Mouse (Mus musculus) mature B cell (primary cell): ENCODE measurements around the gene Ddah1.

Experiments used
- in situ Hi-C: fragments of 300-500 bp; cut with MboI; formaldehyde crosslinking; loops from 2 replicates; pipeline ENCODE4 v1.14.3; 2019

Gene Ddah1

GRCm38 (mm10) chr3:145764416-145764815 is 5.9 kb downstream of the Ddah1 start:
- in situ Hi-C loops, result no loop called here

- in situ Hi-C loops, result no loop called here
Measured at GRCm38 (mm10) chr3:145768439-145768838, 10.0 kb downstream of the Ddah1 start.

GRCm38 (mm10) chr3:145773384-145773783 is 14.9 kb downstream of the Ddah1 start:
- in situ Hi-C loops, result no loop called here

- in situ Hi-C loops, result no loop called here
Measured at GRCm38 (mm10) chr3:145774336-145774735, 15.9 kb downstream of the Ddah1 start.

- in situ Hi-C loops, result no loop called here
Measured at GRCm38 (mm10) chr3:145775236-145775635, 16.8 kb downstream of the Ddah1 start.

GRCm38 (mm10) chr3:145775862-145776261 is 17.4 kb downstream of the Ddah1 start:
- in situ Hi-C loops, result no loop called here

GRCm38 (mm10) chr3:145777006-145777405 is 18.5 kb downstream of the Ddah1 start:
- in situ Hi-C loops, result no loop called here

- in situ Hi-C loops, result no loop called here
Measured at GRCm38 (mm10) chr3:145778406-145778922, 20.0 kb downstream of the Ddah1 start.

- in situ Hi-C loops, result no loop called here
Measured at GRCm38 (mm10) chr3:145779279-145779973, 21.0 kb downstream of the Ddah1 start.

- in situ Hi-C loops, result no loop called here
Measured at GRCm38 (mm10) chr3:145780784-145781442, 22.4 kb downstream of the Ddah1 start.

- in situ Hi-C loops, result no loop called here
Measured at GRCm38 (mm10) chr3:145785244-145785643, 26.8 kb downstream of the Ddah1 start.

- in situ Hi-C loops, result no loop called here
Measured at GRCm38 (mm10) chr3:145787303-145787702, 28.8 kb downstream of the Ddah1 start.

GRCm38 (mm10) chr3:145789114-145789513 is 30.6 kb downstream of the Ddah1 start:
- in situ Hi-C loops, result no loop called here

GRCm38 (mm10) chr3:145790233-145790632 is 31.8 kb downstream of the Ddah1 start:
- in situ Hi-C loops, result no loop called here

GRCm38 (mm10) chr3:145790709-145791108 is 32.2 kb downstream of the Ddah1 start:
- in situ Hi-C loops, result no loop called here

- in situ Hi-C loops, result no loop called here
Measured at GRCm38 (mm10) chr3:145794355-145794754, 35.9 kb downstream of the Ddah1 start.

- in situ Hi-C loops, result no loop called here
Measured at GRCm38 (mm10) chr3:145795896-145796295, 37.4 kb downstream of the Ddah1 start.

- in situ Hi-C loops, result no loop called here
Measured at GRCm38 (mm10) chr3:145798042-145798441, 39.6 kb downstream of the Ddah1 start.

GRCm38 (mm10) chr3:145798751-145799188 is 40.3 kb downstream of the Ddah1 start:
- in situ Hi-C loops, result no loop called here

GRCm38 (mm10) chr3:145799365-145799764 is 40.9 kb downstream of the Ddah1 start:
- in situ Hi-C loops, result no loop called here

- in situ Hi-C loops, result no loop called here
Measured at GRCm38 (mm10) chr3:145802106-145802505, 43.6 kb downstream of the Ddah1 start.

GRCm38 (mm10) chr3:145805848-145806247 is 47.4 kb downstream of the Ddah1 start:
- in situ Hi-C loops, result no loop called here

GRCm38 (mm10) chr3:145806502-145806901 is 48.0 kb downstream of the Ddah1 start:
- in situ Hi-C loops, result no loop called here
